Mouse (Mus musculus): ENCODE data around the gene Pla2g5.

- no peak for TF ChIP-seq CTCF (IDR thresholded peaks at IDR 0.05; ENCODE audit: low read depth, low read length)
- no peak for TF ChIP-seq GATA1 (IDR thresholded peaks at IDR 0.05; ENCODE audit: borderline replicate concordance, low read length)
These were observed 81.2 kb downstream of the Pla2g5 start for GRCm38 (mm10) chr4:138782098-138782497.

Measured in G1E (cell line).